Mouse (Mus musculus): ENCODE data around the gene Fblim1. TPM values are rescaled to one million over a fixed set of nuclear protein-coding genes. Genes with fewer than 3 reads are reported as not detected.

Gene Fblim1
- polyA plus RNA-seq, 1 experiment from 2014 or later = 49.0 TPM

DNA sequence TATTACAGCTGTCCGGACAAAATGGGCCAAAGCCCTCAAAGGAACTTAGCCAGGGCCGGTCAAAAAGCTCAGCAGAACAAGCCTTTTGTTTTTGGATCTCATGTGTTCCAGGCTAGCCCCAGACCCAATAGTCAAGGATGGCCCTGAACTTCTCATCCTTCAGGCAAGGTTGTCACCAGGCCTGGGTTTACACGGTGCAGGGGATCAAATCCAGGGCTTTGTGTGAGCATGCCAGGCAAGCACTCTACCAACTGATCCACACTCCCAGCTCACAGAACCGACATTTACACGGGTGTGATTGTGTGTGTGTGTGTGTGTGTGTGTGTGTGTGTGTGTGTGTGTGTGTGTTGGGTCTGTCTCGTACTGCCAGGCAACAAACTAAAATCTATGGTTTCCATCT lies 10.9 kb upstream of the Fblim1 start:
- H3K4me2 ChIP-seq = no peak overlapping the region
- peaks cover 17% of the 10 kb centered on the region; the same call in 1 of the 2 replicates for H3K4me1 ChIP-seq
- H3K27me3 ChIP-seq = no peaks in the 10 kb centered on the region
- H3K27ac ChIP-seq = no peak overlapping the region
- no peak for ATAC-seq (ENCODE audit: insufficient number of reproducible peaks, insufficient read depth, low FRiP score, low TSS enrichment, low read depth)
- H3K9me3 ChIP-seq = no peaks in the 10 kb centered on the region
- H3K9ac ChIP-seq = no peak overlapping the region
- H3K36me3 ChIP-seq = no peaks in the 10 kb centered on the region
- WGBS = 72% methylated on average over 6 of the region's 6 CpGs
- no peak overlapping the region for H3K4me3 ChIP-seq

- WGBS = 85% methylated on average over 14 of the region's 14 CpGs
- no peak overlapping the region for H3K4me2 ChIP-seq
- no peak overlapping the region for H3K27ac ChIP-seq
- ATAC-seq (ENCODE audit: insufficient number of reproducible peaks, insufficient read depth, low FRiP score, low TSS enrichment, low read depth) = no peak
- H3K4me1 ChIP-seq = peaks cover 19% of the 10 kb centered on the region; the same call in 1 of the 2 replicates
- no peak overlapping the region for H3K4me3 ChIP-seq
- H3K9me3 ChIP-seq = no peaks in the 10 kb centered on the region
- no peaks in the 10 kb centered on the region for H3K27me3 ChIP-seq
- H3K36me3 ChIP-seq = no peaks in the 10 kb centered on the region
- H3K9ac ChIP-seq = no peak overlapping the region
These were observed 9.1 kb upstream of the Fblim1 start for GRCm38 (mm10) chr4:141614946-141615345.

- WGBS = 63% methylated on average over 6 of the region's 6 CpGs
- Histone ChIP-seq H3K27me3 (no peaks in the 10 kb centered on the region), H3K4me3 (no peak overlapping the region), H3K4me2 (no peak overlapping the region), H3K4me1 (0 out of 2 replicates have a peak, but pooled peaks cover 6% of the 10 kb centered on the region), H3K9ac (peak overlapping the region; percentile 1; the same call in 1 of the 2 replicates), H3K27ac (no peak overlapping the region), H3K9me3 (no peaks in the 10 kb centered on the region), H3K36me3 (no peaks in the 10 kb centered on the region)
- no peak for ATAC-seq (ENCODE audit: insufficient number of reproducible peaks, insufficient read depth, low FRiP score, low TSS enrichment, low read depth)
These were observed 3.6 kb upstream of the Fblim1 start for GRCm38 (mm10) chr4:141609538-141609937.

DNA sequence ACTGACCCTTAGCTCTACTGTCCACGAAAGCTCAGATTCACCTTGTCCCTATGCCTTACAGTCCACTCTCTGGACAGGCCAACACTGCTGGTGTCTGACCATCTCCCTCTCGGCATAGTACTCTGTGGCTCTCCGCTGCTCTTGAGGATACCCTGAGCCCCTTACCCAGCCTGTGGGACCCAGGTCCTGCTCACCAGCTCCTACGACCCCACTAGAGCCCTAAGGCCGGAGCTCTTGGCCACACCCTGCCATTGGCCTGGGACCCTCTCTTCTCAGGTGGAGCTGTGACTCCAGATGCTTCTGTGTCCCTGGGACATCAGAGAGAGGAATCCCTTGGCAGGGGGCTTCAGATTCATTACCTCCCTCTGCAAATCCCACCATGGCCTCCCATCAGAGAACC lies 475 bp downstream of the Fblim1 start:
- WGBS = 89% methylated on average over 5 of the region's 5 CpGs
- peaks cover 10% of the 10 kb centered on the region for H3K4me1 ChIP-seq
- H3K9ac ChIP-seq = no peak overlapping the region
- no peaks in the 10 kb centered on the region for H3K27me3 ChIP-seq
- no peak overlapping the region for H3K4me3 ChIP-seq
- H3K9me3 ChIP-seq = no peaks in the 10 kb centered on the region
- H3K36me3 ChIP-seq = no peaks in the 10 kb centered on the region
- no peak overlapping the region for H3K27ac ChIP-seq
- no peak for ATAC-seq (ENCODE audit: insufficient number of reproducible peaks, insufficient read depth, low FRiP score, low TSS enrichment, low read depth)
- H3K4me2 ChIP-seq = no peak overlapping the region

DNA sequence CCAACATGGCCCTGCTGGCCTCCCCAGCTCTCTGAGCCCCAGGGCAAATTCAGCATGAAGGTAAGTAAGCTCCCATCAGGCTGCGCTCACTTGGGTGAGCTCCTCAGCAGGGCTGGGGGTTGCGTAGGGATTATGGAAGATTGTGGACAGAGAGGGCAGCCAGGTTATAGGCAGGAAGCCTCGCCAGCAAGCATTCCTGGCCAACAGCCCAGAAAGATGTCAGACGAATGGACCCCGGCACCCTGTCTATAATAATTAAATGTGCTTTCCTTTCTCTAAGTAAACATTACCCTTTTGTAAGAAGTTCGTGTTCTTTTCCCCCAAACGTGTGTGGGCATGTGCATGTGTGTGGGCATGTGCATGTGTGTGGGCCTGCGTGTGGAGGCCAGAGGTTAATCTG lies 1.4 kb downstream of the Fblim1 start:
- no peak overlapping the region for H3K4me2 ChIP-seq
- H3K27me3 ChIP-seq = no peaks in the 10 kb centered on the region
- no peaks in the 10 kb centered on the region for H3K36me3 ChIP-seq
- peak overlapping the region; percentile 48 for H3K27ac ChIP-seq
- 48% methylated on average over 8 of the region's 8 CpGs for WGBS
- no peaks in the 10 kb centered on the region for H3K9me3 ChIP-seq
- no peak overlapping the region for H3K4me3 ChIP-seq
- no peak overlapping the region for H3K9ac ChIP-seq
- peaks cover 18% of the 10 kb centered on the region for H3K4me1 ChIP-seq
- no peak for ATAC-seq (ENCODE audit: insufficient number of reproducible peaks, insufficient read depth, low FRiP score, low TSS enrichment, low read depth)

DNA sequence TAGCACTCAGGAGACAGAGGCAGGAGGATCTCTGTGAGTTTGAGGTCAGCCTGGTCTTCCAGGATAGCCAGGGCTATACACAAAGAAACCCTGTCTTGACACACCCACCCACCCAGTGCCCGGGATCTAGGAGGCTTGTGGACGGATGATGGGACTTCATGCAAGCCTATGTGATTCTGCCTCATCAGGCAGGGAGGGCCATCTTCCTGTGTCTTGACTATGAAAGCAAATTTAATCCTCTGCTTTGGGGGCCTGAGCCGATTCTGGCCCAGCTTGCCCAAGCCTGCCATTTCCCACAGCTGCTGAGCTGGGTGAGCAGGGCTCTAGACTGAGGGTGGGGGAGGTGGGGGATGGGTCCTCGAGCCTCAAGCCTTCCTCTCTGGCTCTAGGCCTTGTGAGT lies 2.0 kb downstream of the Fblim1 start:
- Histone ChIP-seq H3K27me3 (no peaks in the 10 kb centered on the region), H3K4me2 (no peak overlapping the region), H3K9ac (no peak overlapping the region), H3K9me3 (no peaks in the 10 kb centered on the region), H3K36me3 (no peaks in the 10 kb centered on the region), H3K27ac (peak overlapping the region; percentile 48; the same call in 1 of the 2 replicates), H3K4me1 (peaks cover 20% of the 10 kb centered on the region), H3K4me3 (no peak overlapping the region)
- 60% methylated on average over 4 of the region's 4 CpGs for WGBS
- no peak for ATAC-seq (ENCODE audit: insufficient number of reproducible peaks, insufficient read depth, low FRiP score, low TSS enrichment, low read depth)

- Histone ChIP-seq H3K4me3 (no peak overlapping the region), H3K9ac (no peak overlapping the region), H3K9me3 (no peaks in the 10 kb centered on the region), H3K27me3 (no peaks in the 10 kb centered on the region), H3K27ac (no peak overlapping the region), H3K4me1 (peaks cover 33% of the 10 kb centered on the region), H3K36me3 (no peaks in the 10 kb centered on the region), H3K4me2 (no peak overlapping the region)
- ATAC-seq (ENCODE audit: insufficient number of reproducible peaks, insufficient read depth, low FRiP score, low TSS enrichment, low read depth) = no peak
- WGBS = 70% methylated on average over 11 of the region's 11 CpGs
These were observed 3.2 kb downstream of the Fblim1 start for GRCm38 (mm10) chr4:141602523-141603223.

DNA sequence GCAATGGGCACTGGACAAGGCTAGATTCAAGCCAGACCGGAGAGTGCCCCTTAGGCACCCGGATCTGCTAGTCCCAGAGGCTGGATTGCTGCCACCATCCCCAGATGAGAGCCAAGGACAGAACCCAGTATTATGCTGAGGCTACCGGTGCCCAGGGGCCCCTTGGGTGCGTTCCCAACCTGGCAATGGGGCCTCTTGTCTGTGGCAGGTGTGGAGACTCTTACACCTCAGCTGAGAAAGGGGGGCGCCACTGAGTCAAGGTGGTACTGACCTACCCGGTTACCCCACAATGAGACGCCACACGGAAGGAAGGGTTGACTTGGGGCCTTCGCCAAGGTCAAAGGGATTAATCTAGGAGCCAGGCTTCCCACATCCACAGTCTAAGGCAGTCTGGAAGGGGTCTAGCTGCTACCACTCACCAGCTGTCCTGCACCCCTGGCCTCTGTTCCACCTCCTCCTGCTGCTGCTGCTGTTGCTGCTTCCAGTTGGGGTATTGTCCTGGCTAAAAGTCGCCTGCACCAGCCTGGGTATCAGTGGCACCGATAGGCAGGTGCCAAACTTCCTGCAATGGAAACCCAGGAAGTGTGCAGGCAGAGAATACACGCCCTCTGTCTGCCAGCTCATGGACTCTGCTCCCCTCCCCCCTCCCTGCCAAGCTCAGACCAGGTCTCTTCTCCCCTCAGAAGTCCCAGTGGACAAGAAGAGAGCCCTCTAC lies 4.6 kb downstream of the Fblim1 start:
- no peaks in the 10 kb centered on the region for H3K36me3 ChIP-seq
- H3K9me3 ChIP-seq = no peaks in the 10 kb centered on the region
- H3K4me1 ChIP-seq = peaks cover 33% of the 10 kb centered on the region
- H3K27me3 ChIP-seq = no peaks in the 10 kb centered on the region
- no peak overlapping the region for H3K4me3 ChIP-seq
- WGBS = 78% methylated on average over 12 of the region's 12 CpGs
- H3K4me2 ChIP-seq = no peak overlapping the region
- no peak overlapping the region for H3K27ac ChIP-seq
- no peak for ATAC-seq (ENCODE audit: insufficient number of reproducible peaks, insufficient read depth, low FRiP score, low TSS enrichment, low read depth)
- no peak overlapping the region for H3K9ac ChIP-seq

- Histone ChIP-seq H3K27me3 (no peaks in the 10 kb centered on the region), H3K4me1 (peaks cover 33% of the 10 kb centered on the region), H3K27ac (peak overlapping the region; percentile 79), H3K4me3 (no peak overlapping the region), H3K4me2 (peak overlapping the region; percentile 93; the same call in 1 of the 2 replicates), H3K36me3 (peaks cover 4% of the 10 kb centered on the region), H3K9ac (no peak overlapping the region), H3K9me3 (no peaks in the 10 kb centered on the region)
- no peak for ATAC-seq (ENCODE audit: insufficient number of reproducible peaks, insufficient read depth, low FRiP score, low TSS enrichment, low read depth)
- 19% methylated on average over 6 of the region's 6 CpGs for WGBS
These were observed 5.5 kb downstream of the Fblim1 start for GRCm38 (mm10) chr4:141600364-141600763.

- Histone ChIP-seq H3K9ac (peak overlapping the region; percentile 80), H3K9me3 (no peaks in the 10 kb centered on the region), H3K27ac (peak overlapping the region; percentile 79), H3K27me3 (no peaks in the 10 kb centered on the region), H3K4me3 (peak overlapping the region; percentile 66), H3K36me3 (peaks cover 13% of the 10 kb centered on the region), H3K4me2 (peak overlapping the region; percentile 93), H3K4me1 (peaks cover 33% of the 10 kb centered on the region)
- WGBS = 1% methylated on average over 53 of the region's 57 CpGs
- ATAC-seq (ENCODE audit: insufficient number of reproducible peaks, insufficient read depth, low FRiP score, low TSS enrichment, low read depth) = peak; percentile 21; the same call in 1 of the 2 replicates
These were observed 6.4 kb downstream of the Fblim1 start for GRCm38 (mm10) chr4:141599251-141600141.

- no peak for ATAC-seq (ENCODE audit: insufficient number of reproducible peaks, insufficient read depth, low FRiP score, low TSS enrichment, low read depth)
- Histone ChIP-seq H3K27me3 (no peaks in the 10 kb centered on the region), H3K9ac (peak overlapping the region; percentile 80), H3K4me3 (peak overlapping the region; percentile 66), H3K4me1 (peaks cover 28% of the 10 kb centered on the region), H3K9me3 (no peaks in the 10 kb centered on the region), H3K36me3 (peaks cover 19% of the 10 kb centered on the region), H3K27ac (peak overlapping the region; percentile 79), H3K4me2 (peak overlapping the region; percentile 93)
- WGBS = 1% methylated on average over 9 of the region's 9 CpGs
These were observed 7.0 kb downstream of the Fblim1 start for GRCm38 (mm10) chr4:141598894-141599250.

All from embryonic facial prominence, embryonic 13.5 days (tissue).